ENCODE assay signal across 15 mouse cellular contexts in the genomic region with DNA sequence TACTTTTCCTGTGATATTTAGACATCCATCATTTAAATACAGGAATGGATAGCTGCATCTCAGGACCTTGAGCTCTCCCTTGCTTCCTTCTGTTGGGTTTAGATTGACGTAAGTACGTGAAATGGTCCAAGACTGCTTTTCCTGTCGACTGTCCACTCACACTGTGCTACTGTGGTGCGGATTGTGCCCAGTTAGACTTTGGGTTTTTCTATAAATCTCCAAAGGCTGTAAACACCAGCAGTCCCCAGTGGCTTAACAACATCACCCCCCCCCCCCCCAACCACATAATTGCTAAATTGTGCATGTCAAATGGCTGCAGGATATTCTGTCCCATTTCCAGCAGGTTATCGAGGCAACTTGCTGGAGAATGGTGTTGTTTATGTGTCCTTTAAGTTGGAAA.
DNase-seq lines count a peak whose midpoint lies in the region; ATAC-seq lines count a peak whose summit lies in the region.
"Had no signal": no experiment of that assay in that cellular context is flagged by ENCODE, and none has a peak within 500 bp of the region (broad histone marks: within the 10 kb centered on the region; RNA-seq: fewer than 3 reads in every experiment).

No protein-coding gene starts in this region.

- no peak overlapping the region for H3K9ac ChIP-seq in hindbrain, embryonic 13.5 days
- no peak overlapping the region for H3K9ac ChIP-seq in hindbrain, embryonic 14.5 days
- H3K9ac ChIP-seq in neural tube, embryonic 12.5 days: no peak overlapping the region
- H3K9ac ChIP-seq in forebrain, embryonic 16.5 days (replicated peaks; ENCODE audit: low read depth, low read length): no peak overlapping the region
- H3K9ac ChIP-seq: lung, embryonic 14.5 days; stomach, embryonic 15.5 days had no signal

- peaks cover 39% of the 10 kb centered on the region for H3K4me1 ChIP-seq in hindbrain, embryonic 13.5 days (replicated peaks)
- H3K4me1 ChIP-seq in hindbrain, embryonic 14.5 days (replicated peaks; ENCODE audit: control insufficient read depth, insufficient read depth, low read length): peaks cover 35% of the 10 kb centered on the region
- H3K4me1 ChIP-seq in neural tube, embryonic 12.5 days: peaks cover 29% of the 10 kb centered on the region
- peaks cover 32% of the 10 kb centered on the region for H3K4me1 ChIP-seq in forebrain, embryonic 16.5 days (replicated peaks; ENCODE audit: control insufficient read depth, insufficient read depth, low read length)

- H3K36me3 ChIP-seq in hindbrain, embryonic 13.5 days: no peaks in the 10 kb centered on the region
- no peaks in the 10 kb centered on the region for H3K36me3 ChIP-seq in hindbrain, embryonic 14.5 days (replicated peaks; ENCODE audit: control insufficient read depth, insufficient read depth)
- H3K36me3 ChIP-seq in neural tube, embryonic 12.5 days: no peaks in the 10 kb centered on the region
- H3K36me3 ChIP-seq in forebrain, embryonic 16.5 days (ENCODE audit: control insufficient read depth, insufficient read depth): no peaks in the 10 kb centered on the region
- H3K36me3 ChIP-seq: stomach, embryonic 15.5 days had no signal

- H3K27me3 ChIP-seq in hindbrain, embryonic 13.5 days: no peaks in the 10 kb centered on the region
- H3K27me3 ChIP-seq in hindbrain, embryonic 14.5 days (ENCODE audit: control insufficient read depth, insufficient read depth, low read length): no peaks in the 10 kb centered on the region; the same call in 1 of the 2 replicates
- no peaks in the 10 kb centered on the region for H3K27me3 ChIP-seq in neural tube, embryonic 12.5 days (replicated peaks)
- no peaks in the 10 kb centered on the region for H3K27me3 ChIP-seq in forebrain, embryonic 16.5 days (replicated peaks; ENCODE audit: control insufficient read depth, insufficient read depth, low read length)
- H3K27me3 ChIP-seq: stomach, embryonic 15.5 days had no signal

- H3K4me3 ChIP-seq in hindbrain, embryonic 13.5 days: no peak overlapping the region
- H3K4me3 ChIP-seq in hindbrain, embryonic 14.5 days (replicated peaks; ENCODE audit: low read length): no peak overlapping the region
- H3K4me3 ChIP-seq in neural tube, embryonic 12.5 days: no peak overlapping the region
- H3K4me3 ChIP-seq in forebrain, embryonic 16.5 days (replicated peaks; ENCODE audit: low read length): no peak overlapping the region
- H3K4me3 ChIP-seq: erythroblast, embryonic 14.5 days; stomach, embryonic 15.5 days had no signal

- WGBS in hindbrain, embryonic 13.5 days: 27% methylated on average over 5 of the region's 5 CpGs
- 25% methylated on average over 5 of the region's 5 CpGs for WGBS in hindbrain, embryonic 14.5 days
- WGBS in neural tube, embryonic 12.5 days: 13% methylated on average over 5 of the region's 5 CpGs
- WGBS in forebrain, embryonic 16.5 days: 29% methylated on average over 5 of the region's 5 CpGs

- 0 out of 2 replicates have a peak, but pooled peaks have one; percentile 40 for ATAC-seq in hindbrain, embryonic 13.5 days (ENCODE audit: low FRiP score)
- no peak for ATAC-seq in hindbrain, embryonic 14.5 days (ENCODE audit: low FRiP score)
- ATAC-seq in neural tube, embryonic 12.5 days (ENCODE audit: low FRiP score, low read depth): 0 out of 2 replicates have a peak, but pooled peaks have one; percentile 46
- no peak for ATAC-seq in forebrain, embryonic 16.5 days
- ATAC-seq: inflammation-experienced regulatory T-cells, adult 6 months had no signal

- H3K27ac ChIP-seq in hindbrain, embryonic 13.5 days: no peak overlapping the region
- H3K27ac ChIP-seq in hindbrain, embryonic 14.5 days: no peak overlapping the region
- no peak overlapping the region for H3K27ac ChIP-seq in neural tube, embryonic 12.5 days
- peak overlapping the region; percentile 57 for H3K27ac ChIP-seq in forebrain, embryonic 16.5 days (ENCODE audit: low read length)
- H3K27ac ChIP-seq: stomach, embryonic 15.5 days had no signal

- no peak for DNase-seq in hindbrain, embryonic 14.5 days (ENCODE audit: low spot score)
- DNase-seq in neural tube, embryonic 10.5 days (ENCODE audit: extremely low spot score, low spot score): no peak
- DNase-seq in B cell, adult 2 months: no peak
- no peak for DNase-seq in gastrocnemius, adult 8-10 months (ENCODE audit: low spot score in 2 of 2)
- DNase-seq: spleen, adult 18-20 months; thymus, adult 2 months had no signal

- H3K4me2 ChIP-seq in hindbrain, embryonic 13.5 days: no peak overlapping the region
- H3K4me2 ChIP-seq in hindbrain, embryonic 14.5 days (replicated peaks): no peak overlapping the region
- 0 out of 2 replicates have a peak overlapping the region, but pooled peaks have one; percentile 10 for H3K4me2 ChIP-seq in neural tube, embryonic 12.5 days (replicated peaks)
- H3K4me2 ChIP-seq in forebrain, embryonic 16.5 days (ENCODE audit: low read length): no peak overlapping the region
- H3K4me2 ChIP-seq: heart, embryonic 11.5 days; lung, embryonic 14.5 days; midbrain, embryonic 11.5 days; stomach, embryonic 15.5 days had no signal

- H3K9me3 ChIP-seq in hindbrain, embryonic 13.5 days: no peaks in the 10 kb centered on the region
- no peaks in the 10 kb centered on the region for H3K9me3 ChIP-seq in hindbrain, embryonic 14.5 days (ENCODE audit: control insufficient read depth, low read length)
- no peaks in the 10 kb centered on the region for H3K9me3 ChIP-seq in neural tube, embryonic 12.5 days
- H3K9me3 ChIP-seq in forebrain, embryonic 16.5 days (ENCODE audit: control insufficient read depth, low read length): no peaks in the 10 kb centered on the region
- H3K9me3 ChIP-seq: stomach, embryonic 15.5 days had no signal

Comparison
In these comparisons a context has a peak if more than half of its experiments do, and no peak if none do; other contexts are left out.
1. ATAC-seq: peak in hindbrain, embryonic 13.5 days (single experiment) and neural tube, embryonic 12.5 days (single experiment); none in hindbrain, embryonic 14.5 days (single experiment) and forebrain, embryonic 16.5 days (single experiment).